Mouse (Mus musculus): ENCODE data around the gene Prss56. TPM values are rescaled to one million over a fixed set of nuclear protein-coding genes. Genes with fewer than 3 reads are reported as not detected.

Prss56 gene
- polyA plus RNA-seq, 1 experiment from 2014 or later: 0.32 TPM

- WGBS: 44% methylated on average over 4 of the region's 4 CpGs
- no peak for ATAC-seq (ENCODE audit: low FRiP score, low TSS enrichment)
These were observed 7.3 kb downstream of the Prss56 start, which contains the start of gene Chrnd for GRCm38 (mm10) chr1:87190429-87190828. Chrnd (plus strand) TSS chr1:87190607.

GRCm38 (mm10) chr1:87197296-87197695 is 14.2 kb downstream of the Prss56 start:
- WGBS: 82% methylated on average over 9 of the region's 9 CpGs
- H3K27me3 ChIP-seq (ENCODE audit: control insufficient read depth, insufficient read depth, low read length): no peaks in the 10 kb centered on the region
- ATAC-seq (ENCODE audit: low FRiP score, low TSS enrichment): no peak

More at GRCm38 (mm10) chr1:87190429-87190828, 7.3 kb downstream of the Prss56 start, which contains the start of gene Chrnd:
- DNase-seq: no peak
- Histone ChIP-seq H3K4me3 (replicated peaks; ENCODE audit: low read depth, low read length) (no peak within 1 kb of the TSS), H3K36me3 (ENCODE audit: control insufficient read depth, insufficient read depth, low read length) (no peaks in the 10 kb centered on the region), H3K9ac (replicated peaks; ENCODE audit: low read length) (no peak within 1 kb of the TSS), H3K27ac (replicated peaks; ENCODE audit: low read depth, low read length) (no peak within 1 kb of the TSS), H3K9me3 (ENCODE audit: control insufficient read depth, low read length) (no peaks in the 10 kb centered on the region), H3K4me1 (ENCODE audit: control insufficient read depth, insufficient read depth, low read length) (no peaks in the 10 kb centered on the region; the same call in 1 of the 2 replicates), H3K27me3 (ENCODE audit: control insufficient read depth, insufficient read depth, low read length) (peaks cover 15% of the 10 kb centered on the region), H3K4me2 (ENCODE audit: low read length) (no peak within 1 kb of the TSS)

DNA sequence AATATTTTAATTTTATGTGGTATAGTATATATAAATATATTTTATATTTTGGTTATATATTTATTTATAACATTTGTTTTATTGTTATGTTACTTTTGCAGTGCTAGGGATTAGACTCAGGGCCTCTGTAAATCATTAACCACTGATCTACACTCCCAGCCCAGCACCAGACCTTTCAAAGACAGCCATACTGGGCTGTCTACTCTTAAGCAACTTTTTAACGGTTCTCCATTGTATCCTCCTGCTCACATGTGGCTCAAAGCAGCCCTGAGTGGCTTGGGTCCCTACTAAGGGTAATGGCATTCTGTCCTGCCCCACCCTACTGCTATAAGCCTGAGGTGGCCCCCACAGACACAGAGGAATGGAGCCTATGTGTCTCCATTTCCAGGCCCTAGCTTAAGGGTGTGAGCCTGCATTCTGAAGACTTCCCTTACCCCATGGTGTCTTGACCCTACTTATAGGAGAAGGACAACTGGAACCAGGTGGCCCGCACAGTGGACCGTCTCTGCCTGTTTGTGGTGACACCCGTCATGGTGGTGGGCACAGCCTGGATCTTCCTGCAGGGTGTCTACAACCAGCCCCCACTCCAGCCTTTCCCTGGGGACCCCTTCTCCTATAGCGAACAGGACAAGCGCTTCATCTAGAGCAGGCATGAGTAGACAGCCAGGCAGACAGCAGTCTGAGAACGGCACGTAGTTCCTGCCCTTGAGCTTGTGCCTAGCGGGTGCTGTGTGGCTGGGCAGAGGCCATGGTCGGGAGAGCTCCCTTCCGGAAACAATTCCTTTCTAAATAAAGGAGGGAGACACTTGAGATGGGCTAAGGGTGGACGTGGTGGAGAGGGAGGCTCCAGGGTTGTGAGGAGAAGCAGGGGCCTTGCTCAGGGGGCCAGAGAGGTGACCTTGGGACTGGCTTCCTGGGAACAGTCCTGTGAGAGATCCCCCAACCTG is 15.3 kb downstream of the Prss56 start:
- no peak for DNase-seq
- Histone ChIP-seq H3K4me2 (ENCODE audit: low read length) (no peak overlapping the region), H3K4me1 (ENCODE audit: control insufficient read depth, insufficient read depth, low read length) (no peaks in the 10 kb centered on the region), H3K27me3 (ENCODE audit: control insufficient read depth, insufficient read depth, low read length) (no peaks in the 10 kb centered on the region), H3K4me3 (replicated peaks; ENCODE audit: low read depth, low read length) (no peak overlapping the region), H3K9me3 (ENCODE audit: control insufficient read depth, low read length) (no peaks in the 10 kb centered on the region), H3K9ac (replicated peaks; ENCODE audit: low read length) (no peak overlapping the region), H3K27ac (replicated peaks; ENCODE audit: low read depth, low read length) (no peak overlapping the region), H3K36me3 (ENCODE audit: control insufficient read depth, insufficient read depth, low read length) (no peaks in the 10 kb centered on the region)
- no peak for ATAC-seq (ENCODE audit: low FRiP score, low TSS enrichment)
- 80% methylated on average over 12 of the region's 12 CpGs for WGBS

More at GRCm38 (mm10) chr1:87197296-87197695, 14.2 kb downstream of the Prss56 start:
- DNase-seq: no peak
- Histone ChIP-seq H3K36me3 (ENCODE audit: control insufficient read depth, insufficient read depth, low read length) (no peaks in the 10 kb centered on the region), H3K9ac (replicated peaks; ENCODE audit: low read length) (no peak overlapping the region), H3K27ac (replicated peaks; ENCODE audit: low read depth, low read length) (no peak overlapping the region), H3K9me3 (ENCODE audit: control insufficient read depth, low read length) (no peaks in the 10 kb centered on the region), H3K4me2 (ENCODE audit: low read length) (no peak overlapping the region), H3K4me1 (ENCODE audit: control insufficient read depth, insufficient read depth, low read length) (no peaks in the 10 kb centered on the region), H3K4me3 (replicated peaks; ENCODE audit: low read depth, low read length) (no peak overlapping the region)

- DNase-seq (no peak), ATAC-seq (ENCODE audit: low FRiP score, low TSS enrichment) (no peak)
- 70% methylated on average over 2 of the region's 2 CpGs for WGBS
- Histone ChIP-seq H3K4me2 (ENCODE audit: low read length) (no peak overlapping the region), H3K4me3 (replicated peaks; ENCODE audit: low read depth, low read length) (no peak overlapping the region), H3K9me3 (ENCODE audit: control insufficient read depth, low read length) (no peaks in the 10 kb centered on the region), H3K9ac (replicated peaks; ENCODE audit: low read length) (no peak overlapping the region), H3K36me3 (ENCODE audit: control insufficient read depth, insufficient read depth, low read length) (no peaks in the 10 kb centered on the region), H3K27ac (replicated peaks; ENCODE audit: low read depth, low read length) (no peak overlapping the region), H3K27me3 (ENCODE audit: control insufficient read depth, insufficient read depth, low read length) (0 out of 2 replicates have a peak, but pooled peaks cover 3% of the 10 kb centered on the region), H3K4me1 (ENCODE audit: control insufficient read depth, insufficient read depth, low read length) (no peaks in the 10 kb centered on the region)
These were observed 17.7 kb downstream of the Prss56 start for GRCm38 (mm10) chr1:87200811-87201210.

DNA sequence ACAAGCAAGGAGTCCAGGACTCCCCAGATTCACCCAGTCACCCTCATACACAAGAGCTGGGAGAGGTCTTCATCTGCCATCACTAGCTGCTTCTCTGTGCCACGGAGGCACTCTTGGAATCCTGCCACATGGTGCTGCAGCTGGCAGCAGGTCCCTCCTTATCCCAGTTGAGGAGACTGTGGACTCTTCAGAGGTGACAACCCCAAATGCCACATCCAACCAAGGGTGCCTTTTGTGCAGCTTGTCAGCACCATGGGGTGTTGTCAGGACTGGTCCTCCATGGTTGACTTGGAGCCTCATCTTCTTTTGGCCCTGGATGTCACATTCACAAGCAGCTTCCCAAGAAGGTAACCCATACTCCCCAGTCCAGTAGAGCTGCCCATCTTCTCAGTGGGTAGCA is 18.7 kb downstream of the Prss56 start:
- Histone ChIP-seq H3K9ac (replicated peaks; ENCODE audit: low read length) (no peak overlapping the region), H3K4me3 (replicated peaks; ENCODE audit: low read depth, low read length) (no peak overlapping the region), H3K36me3 (ENCODE audit: control insufficient read depth, insufficient read depth, low read length) (no peaks in the 10 kb centered on the region), H3K27ac (replicated peaks; ENCODE audit: low read depth, low read length) (no peak overlapping the region), H3K27me3 (ENCODE audit: control insufficient read depth, insufficient read depth, low read length) (0 out of 2 replicates have a peak, but pooled peaks cover 8% of the 10 kb centered on the region), H3K9me3 (ENCODE audit: control insufficient read depth, low read length) (no peaks in the 10 kb centered on the region), H3K4me2 (ENCODE audit: low read length) (no peak overlapping the region), H3K4me1 (ENCODE audit: control insufficient read depth, insufficient read depth, low read length) (no peaks in the 10 kb centered on the region)
- 47% methylated on average over 1 of the region's 1 CpGs for WGBS
- ATAC-seq (ENCODE audit: low FRiP score, low TSS enrichment) (no peak), DNase-seq (no peak)

GRCm38 (mm10) chr1:87203779-87204178 is 20.7 kb downstream of the Prss56 start:
- DNase-seq: no peak
- WGBS: 85% methylated on average over 5 of the region's 5 CpGs
- H3K9ac ChIP-seq (replicated peaks; ENCODE audit: low read length): no peak overlapping the region
- no peak overlapping the region for H3K4me3 ChIP-seq (replicated peaks; ENCODE audit: low read depth, low read length)
- H3K4me2 ChIP-seq (ENCODE audit: low read length): no peak overlapping the region
- H3K27ac ChIP-seq (replicated peaks; ENCODE audit: low read depth, low read length): no peak overlapping the region
- no peak for ATAC-seq (ENCODE audit: low FRiP score, low TSS enrichment)
- H3K9me3 ChIP-seq (ENCODE audit: control insufficient read depth, low read length): no peaks in the 10 kb centered on the region
- H3K36me3 ChIP-seq (ENCODE audit: control insufficient read depth, insufficient read depth, low read length): no peaks in the 10 kb centered on the region
- no peaks in the 10 kb centered on the region for H3K4me1 ChIP-seq (ENCODE audit: control insufficient read depth, insufficient read depth, low read length)
- H3K27me3 ChIP-seq (ENCODE audit: control insufficient read depth, insufficient read depth, low read length): 0 out of 2 replicates have a peak, but pooled peaks cover 8% of the 10 kb centered on the region

DNA sequence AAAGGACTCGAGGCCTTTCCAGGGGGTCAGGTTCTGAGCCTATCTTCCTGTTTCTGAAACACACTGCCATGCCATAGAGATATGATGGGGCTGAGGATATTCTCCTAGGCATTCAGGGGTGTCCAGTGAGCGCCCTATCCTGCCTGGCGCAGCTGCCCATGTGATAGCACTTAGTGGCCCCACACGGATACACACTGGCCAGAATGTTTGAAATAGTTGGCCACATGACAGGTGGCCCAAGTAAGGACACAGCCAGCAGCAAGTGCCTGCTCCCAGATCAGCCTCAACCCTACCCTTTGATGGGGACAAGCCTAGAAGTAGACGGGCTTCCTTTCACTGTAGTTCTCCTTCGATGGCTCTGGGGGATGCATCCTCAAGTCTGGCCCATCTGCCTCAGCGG is 21.4 kb downstream of the Prss56 start, which contains the start of gene Chrng:
Gene Chrng (plus strand): TSS at position 193 of the 400 bp plus-strand sequence.
- no peaks in the 10 kb centered on the region for H3K9me3 ChIP-seq (ENCODE audit: control insufficient read depth, low read length)
- H3K4me1 ChIP-seq (ENCODE audit: control insufficient read depth, insufficient read depth, low read length): no peaks in the 10 kb centered on the region
- ATAC-seq (ENCODE audit: low FRiP score, low TSS enrichment) (no peak), DNase-seq (no peak)
- H3K9ac ChIP-seq (replicated peaks; ENCODE audit: low read length): no peak within 1 kb of the TSS
- H3K27me3 ChIP-seq (ENCODE audit: control insufficient read depth, insufficient read depth, low read length): 0 out of 2 replicates have a peak, but pooled peaks cover 8% of the 10 kb centered on the region
- H3K36me3 ChIP-seq (ENCODE audit: control insufficient read depth, insufficient read depth, low read length): no peaks in the 10 kb centered on the region
- no peak within 1 kb of the TSS for H3K27ac ChIP-seq (replicated peaks; ENCODE audit: low read depth, low read length)
- no peak within 1 kb of the TSS for H3K4me2 ChIP-seq (ENCODE audit: low read length)
- WGBS: 91% methylated on average over 7 of the region's 7 CpGs
- no peak within 1 kb of the TSS for H3K4me3 ChIP-seq (replicated peaks; ENCODE audit: low read depth, low read length)

DNA sequence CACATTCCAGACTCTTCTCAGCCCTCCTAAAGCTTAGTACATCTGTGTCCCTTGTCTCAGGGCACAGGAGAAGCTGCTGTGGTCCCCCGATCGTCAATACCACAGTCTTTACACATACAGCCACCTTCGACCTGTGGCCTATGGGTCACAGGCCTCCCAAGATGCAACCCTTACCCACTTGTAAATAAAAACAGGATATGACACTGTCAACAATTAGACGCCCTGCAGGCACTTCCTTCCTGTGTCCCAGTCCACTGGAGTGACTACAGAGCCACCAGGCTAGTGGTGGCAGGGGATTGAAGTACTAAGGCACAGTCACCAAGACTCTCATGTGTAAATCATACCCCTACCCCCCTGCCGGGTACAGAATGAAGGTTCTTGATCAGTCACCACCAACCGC is 21.9 kb downstream of the Prss56 start:
- H3K4me3 ChIP-seq (replicated peaks; ENCODE audit: low read depth, low read length): no peak overlapping the region
- no peaks in the 10 kb centered on the region for H3K4me1 ChIP-seq (ENCODE audit: control insufficient read depth, insufficient read depth, low read length)
- 70% methylated on average over 6 of the region's 6 CpGs for WGBS
- H3K27ac ChIP-seq (replicated peaks; ENCODE audit: low read depth, low read length): no peak overlapping the region
- no peak overlapping the region for H3K9ac ChIP-seq (replicated peaks; ENCODE audit: low read length)
- ATAC-seq (ENCODE audit: low FRiP score, low TSS enrichment): no peak
- 0 out of 2 replicates have a peak, but pooled peaks cover 8% of the 10 kb centered on the region for H3K27me3 ChIP-seq (ENCODE audit: control insufficient read depth, insufficient read depth, low read length)
- no peaks in the 10 kb centered on the region for H3K9me3 ChIP-seq (ENCODE audit: control insufficient read depth, low read length)
- H3K4me2 ChIP-seq (ENCODE audit: low read length): no peak overlapping the region
- no peak for DNase-seq
- H3K36me3 ChIP-seq (ENCODE audit: control insufficient read depth, insufficient read depth, low read length): no peaks in the 10 kb centered on the region
